Mouse (Mus musculus) testis, adult 2 months (tissue): ENCODE data around the gene Ndufs1. TPM values are rescaled to one million over a fixed set of nuclear protein-coding genes. Genes with fewer than 3 reads are reported as not detected.

Experiments used
- H3K27ac ChIP-seq: fragments of 200-500 bp; 2 replicates; pipeline ENCODE4 v1.5.1; 2012; ENCODE audit warnings: low read depth, low read length; ENCODE audit not compliant: control insufficient read depth, insufficient read depth
- H3K27me3 ChIP-seq: fragments of 200-500 bp; 2 replicates; pipeline ENCODE4 v1.6.1; 2012; ENCODE audit warnings: mild to moderate bottlenecking, low read length, moderate library complexity; ENCODE audit not compliant: control insufficient read depth, insufficient read depth
- H3K36me3 ChIP-seq: fragments of 200-500 bp; 2 replicates; pipeline ENCODE4 v1.6.1; 2012; ENCODE audit warnings: mild to moderate bottlenecking, low read length; ENCODE audit not compliant: control insufficient read depth, insufficient read depth
- H3K4me1 ChIP-seq: fragments of 200-500 bp; 2 replicates; pipeline ENCODE4 v1.6.1; 2012; ENCODE audit warnings: low read length; ENCODE audit not compliant: control insufficient read depth, insufficient read depth
- H3K4me3 ChIP-seq: fragments of 200-500 bp; 2 replicates; pipeline ENCODE4 v1.5.1; 2012; ENCODE audit warnings: low read depth, mild to moderate bottlenecking, low read length, moderate library complexity, mixed read lengths; ENCODE audit not compliant: control insufficient read depth
- CTCF ChIP-seq: fragments of 200-500 bp; IDR thresholded peaks from 2 replicates; pipeline ENCODE4 v1.5.1; 2012; ENCODE audit warnings: low read depth, mild to moderate bottlenecking, inconsistent platforms, low read length, moderate library complexity; ENCODE audit not compliant: control insufficient read depth, insufficient read depth, insufficient replicate concordance
- POLR2A ChIP-seq: fragments of 200-500 bp; IDR thresholded peaks from 2 replicates; pipeline ENCODE4 v1.6.1; 2012; ENCODE audit warnings: low read depth, mild to moderate bottlenecking, inconsistent platforms, low read length, moderate library complexity; ENCODE audit not compliant: control insufficient read depth
- polyA plus RNA-seq: library from polyadenylated mRNA; depleted of rRNA; stranded (reverse); fragments of >200 nt; gene quantifications from 2 replicates; pipeline ENCODE4 v1.2.3, GENCODE M21; 2012

Ndufs1 gene
- polyA plus RNA-seq, 1 experiment = 32.4 TPM

DNA sequence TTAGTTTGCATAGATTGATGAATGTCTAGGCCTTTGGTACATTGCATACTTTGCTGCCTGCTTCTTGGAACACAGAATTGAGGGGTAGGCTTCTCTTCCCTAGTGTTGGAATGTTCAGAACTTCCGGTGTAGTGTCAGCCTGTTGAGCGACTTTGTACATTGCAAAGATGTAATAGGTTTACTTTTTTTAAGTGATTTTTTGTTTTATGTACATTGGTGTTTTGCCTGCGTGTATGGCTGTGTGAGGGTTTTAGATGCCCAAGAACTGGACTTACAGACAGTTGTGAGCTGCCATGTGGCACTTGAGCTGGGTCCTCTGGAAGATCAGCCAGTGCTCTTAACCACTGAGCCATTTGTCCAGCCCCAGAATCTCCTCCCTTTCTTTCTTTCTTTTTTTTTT, 61.1 kb downstream of the Ndufs1 start:
- no peaks in the 10 kb centered on the region for H3K27me3 ChIP-seq
- TF ChIP-seq POLR2A (no peak), CTCF (no peak)
- no peak overlapping the region for H3K4me3 ChIP-seq
- 0 out of 2 replicates have a peak, but pooled peaks cover 1% of the 10 kb centered on the region for H3K36me3 ChIP-seq
- peaks cover 7% of the 10 kb centered on the region for H3K4me1 ChIP-seq
- no peak overlapping the region for H3K27ac ChIP-seq

DNA sequence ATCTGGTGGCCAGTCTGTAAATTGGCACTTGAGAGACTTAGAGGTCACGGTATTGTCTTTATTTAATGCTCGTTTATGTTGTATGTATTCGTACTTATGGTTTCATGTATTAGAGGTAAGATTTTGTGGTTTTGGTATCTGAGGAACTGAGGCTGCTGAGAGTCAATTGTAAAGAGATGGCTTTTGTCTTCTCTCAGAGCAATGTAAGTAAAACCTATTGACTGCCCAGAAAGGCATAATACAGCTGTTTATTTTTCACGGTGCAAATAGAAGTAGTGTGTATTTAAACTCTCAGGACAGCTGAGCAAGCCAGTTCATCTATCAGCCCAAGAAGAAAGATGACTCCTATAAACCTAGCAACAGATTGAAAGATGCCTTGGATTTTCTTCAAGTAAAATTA, 61.5 kb downstream of the Ndufs1 start:
- Histone ChIP-seq H3K27ac (no peak overlapping the region), H3K36me3 (0 out of 2 replicates have a peak, but pooled peaks cover 1% of the 10 kb centered on the region), H3K4me3 (no peak overlapping the region), H3K27me3 (no peaks in the 10 kb centered on the region), H3K4me1 (peaks cover 7% of the 10 kb centered on the region)
- TF ChIP-seq POLR2A (no peak), CTCF (no peak)

GRCm38 (mm10) chr1:63114136-63114781, 62.4 kb downstream of the Ndufs1 start, which contains the start of gene Ino80d:
Gene Ino80d, minus strand, starts transcription at chr1:63114667.
- H3K27me3 ChIP-seq = no peaks in the 10 kb centered on the region
- TF ChIP-seq CTCF (peak; percentile 46; the same call in 1 of the 2 replicates), POLR2A (peak; percentile 53; the same call in 1 of the 2 replicates)

DNA sequence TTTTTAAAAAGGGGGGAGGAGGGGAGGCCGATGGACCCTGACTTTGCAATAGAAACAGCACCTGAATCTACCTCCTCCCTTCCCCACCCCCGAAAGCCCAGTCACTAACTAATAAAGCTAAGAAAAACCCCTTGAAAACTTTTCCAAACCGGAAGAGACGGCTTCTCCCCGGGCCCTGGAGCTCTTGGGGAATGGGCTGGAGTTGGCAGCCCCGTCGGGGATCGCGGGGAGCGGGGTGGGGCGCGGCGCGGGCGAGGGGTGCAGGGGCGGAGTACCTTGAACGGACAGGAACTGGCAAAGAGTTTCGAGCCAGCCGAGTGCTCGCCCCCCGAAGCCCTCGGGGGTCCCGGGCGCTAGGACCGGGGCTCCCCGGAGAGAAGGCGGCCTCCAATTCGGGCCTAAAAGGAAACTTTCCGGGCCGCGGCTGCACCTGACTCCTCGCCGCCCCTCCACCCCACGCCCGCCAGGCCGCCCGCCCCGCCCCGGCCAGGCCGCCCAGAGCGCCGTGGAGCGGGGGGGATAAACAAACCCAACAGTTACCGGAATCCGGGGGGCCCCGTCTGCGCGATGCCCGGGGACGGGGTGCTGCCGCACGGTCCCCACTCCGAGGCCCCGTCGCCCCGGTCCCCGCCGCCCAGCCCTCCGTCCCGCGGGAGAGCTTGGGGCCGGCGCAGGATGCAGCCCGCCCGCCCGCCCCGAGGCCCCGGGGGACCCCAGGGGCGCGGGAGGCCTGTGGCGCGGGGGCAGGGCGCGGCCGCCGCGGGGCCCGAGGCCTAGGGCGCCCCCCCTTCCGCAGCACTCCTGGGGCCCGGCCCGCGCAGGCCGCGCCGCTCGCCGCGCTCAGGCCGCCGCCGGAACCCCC, 63.1 kb downstream of the Ndufs1 start:
- H3K27ac ChIP-seq = peak overlapping the region; percentile 92
- no peaks in the 10 kb centered on the region for H3K27me3 ChIP-seq
- 0 out of 2 replicates have a peak, but pooled peaks cover 1% of the 10 kb centered on the region for H3K36me3 ChIP-seq
- H3K4me1 ChIP-seq = peaks cover 7% of the 10 kb centered on the region
- peak overlapping the region; percentile 72 for H3K4me3 ChIP-seq
- TF ChIP-seq POLR2A (no peak), CTCF (no peak)

More at GRCm38 (mm10) chr1:63114136-63114781, 62.4 kb downstream of the Ndufs1 start, which contains the start of gene Ino80d:
- peak within 1 kb of the TSS; percentile 84 for H3K4me3 ChIP-seq
- H3K4me1 ChIP-seq = peaks cover 7% of the 10 kb centered on the region
- peak within 1 kb of the TSS; percentile 89 for H3K27ac ChIP-seq
- 0 out of 2 replicates have a peak, but pooled peaks cover 1% of the 10 kb centered on the region for H3K36me3 ChIP-seq

DNA sequence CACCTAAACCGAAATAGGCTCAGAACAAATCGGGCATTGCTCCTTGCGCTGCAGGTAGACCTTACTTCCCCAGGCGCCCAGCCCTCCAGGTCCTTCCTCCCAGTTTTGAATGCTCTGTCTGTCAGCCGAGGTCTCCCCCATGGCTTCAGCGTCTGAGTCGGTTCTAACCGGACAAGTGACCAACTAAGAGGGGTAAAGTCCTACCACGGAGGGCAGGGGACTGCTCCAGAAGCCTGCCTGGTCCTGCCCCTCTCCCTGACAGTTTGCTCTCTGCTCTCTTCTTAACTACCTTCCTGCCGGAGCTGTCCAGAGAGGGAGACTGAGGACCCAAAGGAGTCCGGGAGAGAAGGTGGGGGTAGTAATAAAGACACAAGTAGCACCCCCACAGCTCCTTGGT, 63.8 kb downstream of the Ndufs1 start:
- H3K27ac ChIP-seq = peak overlapping the region; percentile 92
- H3K36me3 ChIP-seq = no peaks in the 10 kb centered on the region
- peak overlapping the region; percentile 72 for H3K4me3 ChIP-seq
- H3K27me3 ChIP-seq = no peaks in the 10 kb centered on the region
- TF ChIP-seq POLR2A (peak; percentile 43), CTCF (no peak)
- peaks cover 7% of the 10 kb centered on the region for H3K4me1 ChIP-seq

DNA sequence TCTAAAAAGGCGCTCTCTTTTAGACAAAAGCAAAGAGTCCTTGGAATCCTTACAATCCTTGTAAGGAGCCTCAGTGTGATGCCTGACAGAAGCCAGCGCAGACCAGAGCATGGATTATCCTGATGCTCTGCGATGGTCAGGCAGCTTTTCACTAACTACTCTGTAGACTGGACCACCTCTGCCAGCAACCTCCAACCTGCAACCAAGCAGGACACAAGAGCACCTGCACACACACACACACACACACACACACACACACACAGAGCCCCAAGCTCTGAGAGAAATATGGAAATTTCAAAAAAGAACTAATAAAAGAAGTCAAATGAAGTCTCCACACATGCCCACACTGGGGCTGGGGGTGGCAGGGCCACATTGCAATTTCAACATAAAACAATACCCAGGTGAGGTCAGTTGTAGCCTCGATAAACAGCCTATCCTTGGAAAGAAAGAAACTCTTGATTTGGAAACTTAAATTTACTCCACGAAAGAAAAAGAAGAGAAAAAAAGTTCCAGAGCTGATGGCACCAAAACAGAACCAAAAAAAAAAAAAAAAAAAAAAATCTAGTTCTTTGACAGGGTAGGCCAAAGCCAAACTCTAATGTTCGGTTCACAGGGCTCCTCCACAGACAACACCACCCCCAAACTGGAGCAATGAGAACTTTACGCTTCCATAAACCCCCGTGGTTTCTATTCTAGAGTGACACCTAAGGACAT, 64.3 kb downstream of the Ndufs1 start:
- TF ChIP-seq POLR2A = no peak
- no peak for TF ChIP-seq CTCF

More for the DNA sequence above, 64.3 kb downstream of the Ndufs1 start:
- H3K27me3 ChIP-seq = no peaks in the 10 kb centered on the region
- peak overlapping the region; percentile 72 for H3K4me3 ChIP-seq
- peak overlapping the region; percentile 92 for H3K27ac ChIP-seq
- H3K36me3 ChIP-seq = no peaks in the 10 kb centered on the region
- peaks cover 10% of the 10 kb centered on the region for H3K4me1 ChIP-seq
